8 mouse cellular contexts compared by ENCODE assay signal in genomic region chr13:20299424-20299823, GRCm38 (mm10).
A peak's percentile ranks its signal among the peaks of the same experiment; 100 is the strongest.
DNase-seq lines count a peak whose midpoint lies in the region; ATAC-seq and TF ChIP-seq lines count a peak whose summit lies in the region.

No protein-coding gene starts in this region.

- WGBS in heart, adult 2 months, result 68% methylated on average over 3 of the region's 3 CpGs
- 68% methylated on average over 3 of the region's 3 CpGs for WGBS in heart, embryonic 12.5 days
- WGBS in lung, postnatal 0 days, result 59% methylated on average over 3 of the region's 3 CpGs

- DNase-seq in heart, adult 2 months, result no peak
- peak; percentile 14 to 19 for DNase-seq in B cell, adult 2 months
- DNase-seq in cerebellum, adult 11-12 months, result peak; percentile 16
- peak; percentile 28 to 65 for DNase-seq in frontal cortex, postnatal 36 days (ENCODE audit: low spot score in 2 of 2)
- DNase-seq in lung, postnatal 0 days (ENCODE audit: low spot score), result peak; percentile 72
- peak; percentile 20 for DNase-seq in thymus, postnatal 25 days
- DNase-seq in ovary, postnatal 10 days (ENCODE audit: low spot score), result no peak

- no peak overlapping the region for H3K27ac ChIP-seq in heart, adult 2 months
- H3K27ac ChIP-seq in heart, embryonic 12.5 days (ENCODE audit: poor library complexity, severe bottlenecking), result no peak overlapping the region
- no peak overlapping the region for H3K27ac ChIP-seq in lung, postnatal 0 days (ENCODE audit: low read length)

- no peak for TF ChIP-seq EP300 in heart, adult 2 months (IDR thresholded peaks at IDR 0.05; ENCODE audit: insufficient read depth, low read depth, low read length)
- TF ChIP-seq EP300 in lung, postnatal 0 days (IDR thresholded peaks at IDR 0.05), result no peak

- H3K4me3 ChIP-seq in heart, adult 2 months, result no peak overlapping the region
- H3K4me3 ChIP-seq in heart, embryonic 12.5 days, result no peak overlapping the region
- no peak overlapping the region for H3K4me3 ChIP-seq in lung, postnatal 0 days (ENCODE audit: low read depth, low read length)

- TF ChIP-seq CTCF in heart, adult 2 months (IDR thresholded peaks at IDR 0.05), result peak; percentile 79
- peak; percentile 73 for TF ChIP-seq CTCF in lung, postnatal 0 days (IDR thresholded peaks at IDR 0.05)

- no peak overlapping the region for H3K9ac ChIP-seq in heart, adult 2 months (ENCODE audit: low read depth, low read length)
- no peak overlapping the region for H3K9ac ChIP-seq in heart, embryonic 12.5 days
- H3K9ac ChIP-seq in lung, postnatal 0 days (replicated peaks; ENCODE audit: low read depth), result no peak overlapping the region

- no peak overlapping the region for H3K4me2 ChIP-seq in heart, embryonic 12.5 days
- no peak overlapping the region for H3K4me2 ChIP-seq in lung, postnatal 0 days (replicated peaks; ENCODE audit: low read depth, low read length)

- no peak for TF ChIP-seq POLR2A in heart, adult 2 months (IDR thresholded peaks at IDR 0.05; ENCODE audit: insufficient read depth, low read depth, low read length)

- no peaks in the 10 kb centered on the region for H3K4me1 ChIP-seq in heart, adult 2 months (ENCODE audit: control insufficient read depth, insufficient read depth, low read length)
- no peaks in the 10 kb centered on the region for H3K4me1 ChIP-seq in heart, embryonic 12.5 days (replicated peaks)
- no peaks in the 10 kb centered on the region for H3K4me1 ChIP-seq in lung, postnatal 0 days (ENCODE audit: insufficient read depth, low read depth, low read length)

- H3K9me3 ChIP-seq in heart, embryonic 12.5 days (replicated peaks), result no peaks in the 10 kb centered on the region
- no peaks in the 10 kb centered on the region for H3K9me3 ChIP-seq in lung, postnatal 0 days (ENCODE audit: low read length)

- H3K36me3 ChIP-seq in heart, adult 2 months (ENCODE audit: control insufficient read depth, insufficient read depth, low read length), result no peaks in the 10 kb centered on the region
- no peaks in the 10 kb centered on the region for H3K36me3 ChIP-seq in heart, embryonic 12.5 days
- 0 out of 2 replicates have a peak, but pooled peaks cover 4% of the 10 kb centered on the region for H3K36me3 ChIP-seq in lung, postnatal 0 days (ENCODE audit: insufficient read depth, low read length)

- H3K79me2 ChIP-seq in heart, adult 2 months (replicated peaks; ENCODE audit: control insufficient read depth, insufficient read depth, low read length), result no peaks in the 10 kb centered on the region

- intact Hi-C loops in heart, adult 2 months (cut with DNase I), result loop anchor here (2.0 kb wide), 1 partner anchor 735 kb away; no protein-coding TSS in a partner anchor

- ATAC-seq in heart, embryonic 12.5 days (ENCODE audit: insufficient number of reproducible peaks, low FRiP score), result no peak
- no peak for ATAC-seq in lung, postnatal 0 days

- no peaks in the 10 kb centered on the region for H3K27me3 ChIP-seq in heart, adult 2 months (ENCODE audit: control insufficient read depth, insufficient read depth, low read length)
- no peaks in the 10 kb centered on the region for H3K27me3 ChIP-seq in heart, embryonic 12.5 days (replicated peaks)
- no peaks in the 10 kb centered on the region for H3K27me3 ChIP-seq in lung, postnatal 0 days (replicated peaks; ENCODE audit: insufficient read depth, low read length)

Comparison
In these comparisons a context has a peak if more than half of its experiments do, and no peak if none do; other contexts are left out.
1. DNase-seq: peak in B cell, adult 2 months (2 of 2), cerebellum, adult 11-12 months (single experiment), frontal cortex, postnatal 36 days (2 of 2), lung, postnatal 0 days (single experiment) and thymus, postnatal 25 days (single experiment); none in heart, adult 2 months (0 of 2) and ovary, postnatal 10 days (single experiment).